Mouse (Mus musculus) thymus, adult 2 months (tissue): Measurements from ENCODE around the gene Ptprd. TPM values are rescaled to one million over a fixed set of nuclear protein-coding genes. Genes with fewer than 3 reads are reported as not detected.

Experiments
- DNase-seq: peaks from one replicate; pipeline ENCODE4 v3.0.0; 2021
- H3K27ac ChIP-seq: fragments of 200-500 bp; 2 replicates; pipeline ENCODE4 v1.5.1; 2012; ENCODE audit warnings: low read length, control low read depth; ENCODE audit not compliant: control insufficient read depth, insufficient read depth
- H3K27me3 ChIP-seq: fragments of 200-500 bp; 2 replicates; pipeline ENCODE4 v1.6.1; 2012; ENCODE audit warnings: mild to moderate bottlenecking, low read length, moderate library complexity, mixed read lengths; ENCODE audit not compliant: control insufficient read depth, insufficient read depth
- H3K36me3 ChIP-seq: fragments of 200-500 bp; 2 replicates; pipeline ENCODE4 v1.6.1; 2012; ENCODE audit warnings: mild to moderate bottlenecking, low read length, moderate library complexity; ENCODE audit not compliant: control insufficient read depth, insufficient read depth
- H3K4me1 ChIP-seq: fragments of 200-500 bp; replicated peaks from 2 replicates; pipeline ENCODE4 v1.6.1; 2012; ENCODE audit warnings: low read length; ENCODE audit not compliant: control insufficient read depth, insufficient read depth
- H3K4me3 ChIP-seq: fragments of 200-500 bp; 2 replicates; pipeline ENCODE4 v1.5.1; 2012; ENCODE audit warnings: mild to moderate bottlenecking, low read length, control low read depth, moderate library complexity; ENCODE audit not compliant: control insufficient read depth, insufficient read depth
- CTCF ChIP-seq: fragments of 200-500 bp; IDR thresholded peaks from 2 replicates; pipeline ENCODE4 v1.5.1; 2012; ENCODE audit warnings: mild to moderate bottlenecking, control low read depth, low read length, moderate library complexity, borderline replicate concordance; ENCODE audit not compliant: control insufficient read depth, poor library complexity, insufficient read depth; ENCODE audit errors: extremely low read depth
- POLR2A ChIP-seq: fragments of 200-500 bp; IDR thresholded peaks from 2 replicates; pipeline ENCODE4 v1.6.1; 2012; ENCODE audit warnings: mild to moderate bottlenecking, low read length, control low read depth, moderate library complexity; ENCODE audit not compliant: control insufficient read depth, poor library complexity, insufficient read depth; ENCODE audit errors: extremely low read depth
- WGBS: fragments of 180-500 bp; shearing (Covaris S2); methylation state at CpG from one replicate; pipeline ENCODE4 v1.1.7; 2018; 5-methylcytosine and 5-hydroxymethylcytosine counted together
- polyA plus RNA-seq: library from polyadenylated mRNA; depleted of rRNA; stranded (reverse); fragments of >200 nt; gene quantifications from 2 replicates; pipeline ENCODE4 v1.2.3, GENCODE M21; 2012

Gene Ptprd
- polyA plus RNA-seq, 1 experiment = 1.0 TPM

DNA sequence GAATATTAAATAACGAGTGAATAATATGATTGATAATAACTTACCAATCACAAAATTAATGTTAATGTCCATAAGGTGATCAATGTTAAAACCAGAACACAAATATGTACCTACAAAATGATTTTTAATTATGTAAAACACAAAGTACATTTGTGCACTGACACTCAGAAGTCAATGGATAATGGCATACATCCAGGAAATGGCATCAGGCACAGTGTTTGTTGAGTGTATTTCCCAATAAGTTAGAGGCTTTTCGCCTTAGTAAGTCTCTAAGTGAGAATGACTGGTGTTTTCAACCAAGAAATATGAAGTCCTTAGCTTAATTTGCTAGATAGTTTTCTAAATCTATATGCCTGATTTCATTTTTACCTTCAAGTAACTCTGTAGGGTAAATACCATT, 1843.5 kb downstream of the Ptprd start:
- no peak for DNase-seq
- Histone ChIP-seq H3K36me3 (no peaks in the 10 kb centered on the region), H3K27ac (no peak overlapping the region), H3K27me3 (no peaks in the 10 kb centered on the region), H3K4me1 (no peaks in the 10 kb centered on the region), H3K4me3 (no peak overlapping the region)
- WGBS = 90% methylated on average over 2 of the region's 2 CpGs
- TF ChIP-seq CTCF (no peak), POLR2A (no peak)

DNA sequence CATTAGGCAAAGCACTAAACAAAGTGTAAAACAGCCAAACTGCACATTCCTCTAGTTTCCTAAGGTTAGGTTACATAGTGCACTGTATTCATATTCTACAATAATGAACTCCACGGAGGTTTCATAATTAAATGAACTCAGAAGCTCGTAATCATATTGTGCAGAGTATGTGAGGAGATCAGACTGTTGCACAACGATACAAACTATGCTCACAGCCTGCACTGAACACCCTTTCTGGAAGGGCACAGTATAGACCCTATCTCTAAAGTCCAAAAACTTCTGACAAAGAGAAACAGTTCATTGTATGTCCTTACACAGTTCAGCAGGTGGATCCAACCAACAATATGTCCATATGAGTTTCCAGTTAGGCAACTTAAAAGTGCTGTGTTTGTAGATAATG, 1844.5 kb downstream of the Ptprd start:
- Histone ChIP-seq H3K27me3 (no peaks in the 10 kb centered on the region), H3K36me3 (no peaks in the 10 kb centered on the region), H3K4me3 (no peak overlapping the region), H3K27ac (no peak overlapping the region), H3K4me1 (no peaks in the 10 kb centered on the region)
- no peak for DNase-seq
- 90% methylated on average over 3 of the region's 3 CpGs for WGBS
- TF ChIP-seq CTCF (no peak), POLR2A (no peak)

- H3K36me3 ChIP-seq = no peaks in the 10 kb centered on the region
- no peaks in the 10 kb centered on the region for H3K4me1 ChIP-seq
- TF ChIP-seq POLR2A (no peak), CTCF (no peak)
- no peak overlapping the region for H3K27ac ChIP-seq
- H3K27me3 ChIP-seq = no peaks in the 10 kb centered on the region
- no peak for DNase-seq
- 92% methylated on average over 4 of the region's 4 CpGs for WGBS
- H3K4me3 ChIP-seq = no peak overlapping the region
Measured at GRCm38 (mm10) chr4:76365871-76366270, 1845.9 kb downstream of the Ptprd start.

DNA sequence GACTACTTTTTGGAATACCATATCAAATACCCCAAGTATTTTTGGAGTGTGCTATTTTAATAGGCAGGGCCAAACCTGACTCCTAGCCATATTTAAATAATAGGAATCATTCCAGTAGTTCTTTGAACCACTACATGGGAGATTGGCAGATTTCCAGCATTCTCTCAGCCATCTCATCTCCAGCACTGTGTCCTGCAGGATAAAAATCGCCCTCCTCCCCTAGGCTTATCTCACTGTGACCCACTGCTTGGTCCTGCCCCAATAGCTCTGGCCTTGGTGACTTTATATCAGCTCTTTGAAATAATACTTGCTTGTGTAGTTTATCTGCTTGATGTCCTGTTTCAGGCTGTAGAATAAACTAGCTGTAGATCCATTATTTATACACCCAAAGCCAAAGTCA, 1850.2 kb downstream of the Ptprd start:
- WGBS = 69% methylated on average over 1 of the region's 1 CpGs
- no peak for DNase-seq
- no peak overlapping the region for H3K27ac ChIP-seq
- H3K36me3 ChIP-seq = no peaks in the 10 kb centered on the region
- H3K4me1 ChIP-seq = no peaks in the 10 kb centered on the region
- TF ChIP-seq CTCF (no peak), POLR2A (no peak)
- H3K4me3 ChIP-seq = no peak overlapping the region
- no peaks in the 10 kb centered on the region for H3K27me3 ChIP-seq

GRCm38 (mm10) chr4:76354167-76354566, 1857.6 kb downstream of the Ptprd start:
- no peak overlapping the region for H3K27ac ChIP-seq
- DNase-seq = no peak
- no peaks in the 10 kb centered on the region for H3K27me3 ChIP-seq
- no peaks in the 10 kb centered on the region for H3K36me3 ChIP-seq
- WGBS = 66% methylated on average over 2 of the region's 2 CpGs
- no peaks in the 10 kb centered on the region for H3K4me1 ChIP-seq
- H3K4me3 ChIP-seq = no peak overlapping the region
- TF ChIP-seq CTCF (no peak), POLR2A (no peak)

DNA sequence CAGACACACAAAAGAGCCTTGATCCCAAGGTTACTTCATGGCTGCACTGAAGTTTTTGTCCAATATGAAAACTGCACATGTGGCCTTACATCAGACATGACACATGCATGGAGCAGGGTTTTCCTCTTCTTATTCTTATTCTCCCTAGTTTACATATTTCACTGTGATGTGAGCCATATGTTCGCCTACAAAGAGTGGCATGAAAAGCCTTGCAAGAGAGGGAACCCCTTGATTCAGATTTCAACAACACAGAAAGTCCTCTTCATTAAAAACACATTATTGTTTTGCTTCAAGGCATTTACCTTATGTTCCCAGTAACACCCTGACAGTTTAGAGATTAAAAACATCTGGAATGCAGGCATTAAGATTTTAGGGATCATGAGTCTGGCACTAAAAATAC, 1859.3 kb downstream of the Ptprd start:
- Histone ChIP-seq H3K27me3 (no peaks in the 10 kb centered on the region), H3K4me1 (no peaks in the 10 kb centered on the region), H3K27ac (no peak overlapping the region), H3K4me3 (no peak overlapping the region), H3K36me3 (no peaks in the 10 kb centered on the region)
- TF ChIP-seq CTCF (no peak), POLR2A (no peak)
- no peak for DNase-seq
- 81% methylated on average over 1 of the region's 1 CpGs for WGBS

DNA sequence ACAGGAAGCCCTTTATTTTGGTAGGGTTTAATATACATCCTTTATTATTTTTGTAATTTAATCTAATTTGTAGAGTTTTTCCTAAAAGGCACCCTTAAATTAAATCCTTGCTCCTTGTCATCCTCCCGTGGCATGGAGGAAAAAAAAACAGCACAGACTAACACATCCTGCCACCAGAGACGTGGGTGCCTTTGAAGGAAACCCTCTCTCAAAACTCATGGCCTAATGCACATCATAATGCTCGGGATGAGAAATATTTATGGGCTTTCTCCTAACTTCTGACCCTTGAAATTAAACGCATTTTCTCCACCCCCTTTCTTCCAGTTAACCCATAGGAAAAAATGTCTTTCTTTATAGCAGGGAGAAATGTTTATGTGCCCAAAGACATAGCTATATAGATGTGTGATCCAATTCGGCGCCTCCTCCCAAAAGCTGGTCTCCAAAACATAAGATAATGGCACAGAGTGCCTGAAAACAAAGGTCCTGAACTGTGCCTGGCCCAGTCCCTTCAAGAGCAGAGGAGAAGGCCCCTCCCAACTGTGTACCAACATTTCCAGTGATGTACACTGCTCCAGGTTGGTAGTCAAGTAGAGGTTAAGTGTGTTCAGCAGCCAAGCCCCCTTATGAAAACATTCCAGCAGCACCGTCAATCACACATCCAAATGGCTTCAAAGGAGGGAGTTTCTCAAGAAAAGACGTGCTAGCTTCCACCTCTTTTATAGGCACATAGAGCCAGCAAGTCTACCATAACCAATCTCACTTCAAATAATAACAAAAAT, 1860.4 kb downstream of the Ptprd start:
- 86% methylated on average over 8 of the region's 8 CpGs for WGBS
- no peak overlapping the region for H3K4me3 ChIP-seq
- H3K27me3 ChIP-seq = no peaks in the 10 kb centered on the region
- H3K36me3 ChIP-seq = no peaks in the 10 kb centered on the region
- no peak for DNase-seq
- H3K4me1 ChIP-seq = no peaks in the 10 kb centered on the region
- no peak overlapping the region for H3K27ac ChIP-seq
- TF ChIP-seq CTCF = no peak
- TF ChIP-seq POLR2A = no peak
